Mouse (Mus musculus): ENCODE results near the gene AY074887. TPM values are rescaled to one million over a fixed set of nuclear protein-coding genes. Genes with fewer than 3 reads are reported as not detected.

Gene AY074887
- polyA plus RNA-seq (2012; ENCODE audit: low replicate concordance) = not detected in 2 replicates

GRCm38 (mm10) chr9:54950575-54951321 is at the start of gene AY074887, which contains the start of gene Psma4:
AY074887 (minus strand) TSS chr9:54950998.
Psma4 (plus strand) TSS chr9:54950790.

GRCm38 (mm10) chr9:54980674-54981073 is 29.9 kb upstream of the AY074887 start, which contains the start of gene Chrna5:
Chrna5 (plus strand) TSS chr9:54980880.

GRCm38 (mm10) chr9:54917010-54917677 is 33.7 kb downstream of the AY074887 start, which contains the start of gene Hykk:
Hykk (plus strand) TSS chr9:54917283.

Other genes with a start within 250 kb of the AY074887 start
- 2.8 and 16.0 TPM in 2 replicates for gene Wdr61, start 216.5 kb downstream of the AY074887 start, polyA plus RNA-seq (2012; ENCODE audit: low replicate concordance)
- gene Crabp1, start 186.2 kb downstream of the AY074887 start, polyA plus RNA-seq (2012; ENCODE audit: low replicate concordance) = not detected in 2 replicates
- gene Ireb2, start 87.2 kb downstream of the AY074887 start, polyA plus RNA-seq (2012; ENCODE audit: low replicate concordance) = 0.64 and 2.5 TPM in 2 replicates
- gene Hykk, start 33.7 kb downstream of the AY074887 start, polyA plus RNA-seq (2012; ENCODE audit: low replicate concordance) = 0.24 and 0.30 TPM in 2 replicates
- gene Psma4, start 208 bp downstream of the AY074887 start, polyA plus RNA-seq (2012; ENCODE audit: low replicate concordance) = 5.8 and 14.3 TPM in 2 replicates
- not detected in 2 replicates for gene Chrna5, start 29.9 kb upstream of the AY074887 start, polyA plus RNA-seq (2012; ENCODE audit: low replicate concordance)
- not detected in 2 replicates for gene Chrna3, start 75.6 kb upstream of the AY074887 start, polyA plus RNA-seq (2012; ENCODE audit: low replicate concordance)
- 0.03 and 0.13 TPM in 2 replicates for gene Chrnb4, start 97.8 kb upstream of the AY074887 start, polyA plus RNA-seq (2012; ENCODE audit: low replicate concordance)
- gene Ube2q2, start 197.9 kb upstream of the AY074887 start, polyA plus RNA-seq (2012; ENCODE audit: low replicate concordance) = 18.1 and 37.8 TPM in 2 replicates